Mouse (Mus musculus) effector memory CD4-positive, alpha-beta T cell, adult 5 months (primary cell): ENCODE data around the gene Ngb. TPM values are rescaled to one million over a fixed set of nuclear protein-coding genes. Genes with fewer than 3 reads are reported as not detected.

ENCODE experiments used
- polyA plus RNA-seq: library from polyadenylated mRNA; unstranded; fragments of 100-300 nt; shearing (Covaris generic); gene quantifications from one replicate; pipeline ENCODE4 v1.2.1, GENCODE M21; 2017

Ngb gene
- not detected for polyA plus RNA-seq

GRCm38 (mm10) chr12:87102165-87102631 lies at the start of gene Ngb:
Gene Ngb, minus strand, starts transcription at chr12:87102539.

GRCm38 (mm10) chr12:87147395-87148089 lies 45.2 kb upstream of the Ngb start, which contains the start of gene Pomt2:
Gene Pomt2, minus strand, starts transcription at chr12:87147968.

GRCm38 (mm10) chr12:87146966-87147365 lies 44.6 kb upstream of the Ngb start, which contains the start of gene Gstz1:
Gene Gstz1, plus strand, starts transcription at chr12:87147165.

Other genes starting within 250 kb of the Ngb start
- 128 TPM for gene Irf2bpl, start 217.7 kb downstream of the Ngb start, polyA plus RNA-seq
- 77.6 TPM for gene Cipc, start 155.5 kb downstream of the Ngb start, polyA plus RNA-seq
- 0.25 TPM for gene Zdhhc22, start 112.1 kb downstream of the Ngb start, polyA plus RNA-seq
- gene Tmem63c, start 81.2 kb downstream of the Ngb start, polyA plus RNA-seq: not detected
- gene Gstz1, start 44.6 kb upstream of the Ngb start, polyA plus RNA-seq: 6.6 TPM
- 3.3 TPM for gene Pomt2, start 45.4 kb upstream of the Ngb start, polyA plus RNA-seq
- gene Samd15, start 97.2 kb upstream of the Ngb start, polyA plus RNA-seq: 1.9 TPM
- gene Tmed8, start 97.9 kb upstream of the Ngb start, polyA plus RNA-seq: 8.3 TPM
- 0.42 TPM for gene Noxred1, start 136.2 kb upstream of the Ngb start, polyA plus RNA-seq
- gene Vipas39, start 163.7 kb upstream of the Ngb start, polyA plus RNA-seq: 20.2 TPM
- gene Ahsa1, start 163.9 kb upstream of the Ngb start, polyA plus RNA-seq: 158 TPM
- gene Ism2, start 197.2 kb upstream of the Ngb start, polyA plus RNA-seq: not detected